Mouse (Mus musculus) limb, embryonic 13.5 days (tissue): ENCODE measurements at regions not wholly inside any gene's neighbourhood (a gene's known extent, or its start where the extent isn't known, plus 50 kb on each side); places are given as distances from the start of the nearest gene placed in this dataset.
"Not testable (repeated sequence)": the region's sequence is repeated elsewhere in the genome, so short reads cannot be mapped to it uniquely, and the experiment has no call there.

Experiments used
- ATAC-seq: fragments of 200-750 bp; cut with Nextera tagmentation; 2 replicates; pipeline ENCODE4 v1.8.0; 2017; ENCODE audit warnings: low read depth, moderate number of reproducible peaks, moderate TSS enrichment; ENCODE audit not compliant: low FRiP score
- H3K27ac ChIP-seq: fragments of 300-500 bp; sonication (generic); 2 replicates; pipeline ENCODE4 v1.5.1; 2015; ENCODE audit warnings: inconsistent platforms, mild to moderate bottlenecking, moderate library complexity
- H3K27me3 ChIP-seq: fragments of 300-500 bp; sonication (generic); 2 replicates; pipeline ENCODE4 v1.6.1; 2015; ENCODE audit warnings: mild to moderate bottlenecking, inconsistent platforms
- H3K36me3 ChIP-seq: fragments of 300-500 bp; sonication (generic); 2 replicates; pipeline ENCODE4 v1.6.1; 2015; ENCODE audit warnings: inconsistent platforms, mild to moderate bottlenecking, moderate library complexity
- H3K4me1 ChIP-seq: fragments of 300-500 bp; sonication (generic); 2 replicates; pipeline ENCODE4 v1.6.1; 2015; ENCODE audit warnings: inconsistent platforms
- H3K4me2 ChIP-seq: fragments of 300-500 bp; sonication (generic); replicated peaks from 2 replicates; pipeline ENCODE4 v1.6.1; 2015; ENCODE audit warnings: inconsistent platforms, mild to moderate bottlenecking, moderate library complexity
- H3K4me3 ChIP-seq: fragments of 300-500 bp; sonication (generic); 2 replicates; pipeline ENCODE4 v1.5.1; 2015; ENCODE audit warnings: moderate library complexity, mild to moderate bottlenecking, inconsistent platforms
- H3K9ac ChIP-seq: fragments of 300-500 bp; sonication (generic); 2 replicates; pipeline ENCODE4 v1.6.1; 2015; ENCODE audit warnings: mild to moderate bottlenecking, inconsistent platforms
- H3K9me3 ChIP-seq: fragments of 300-500 bp; sonication (generic); 2 replicates; pipeline ENCODE4 v1.6.1; 2016; ENCODE audit warnings: inconsistent platforms
- WGBS: fragments of 180-500 bp; shearing (Covaris S2); methylation state at CpG from one replicate; pipeline ENCODE4 v1.1.7; 2015; 5-methylcytosine and 5-hydroxymethylcytosine counted together

GRCm38 (mm10) chr12:45467058-45467457 is 392.5 kb upstream of the Stxbp6 start:
- no peak overlapping the region for H3K4me3 ChIP-seq
- no peak overlapping the region for H3K9ac ChIP-seq
- H3K27me3 ChIP-seq: no peaks in the 10 kb centered on the region
- no peak overlapping the region for H3K27ac ChIP-seq
- H3K36me3 ChIP-seq: no peaks in the 10 kb centered on the region
- ATAC-seq: no peak
- H3K4me1 ChIP-seq: no peaks in the 10 kb centered on the region
- 37% methylated on average over 2 of the region's 2 CpGs for WGBS
- no peaks in the 10 kb centered on the region for H3K9me3 ChIP-seq
- no peak overlapping the region for H3K4me2 ChIP-seq

GRCm38 (mm10) chr12:45466066-45466465 is 391.6 kb upstream of the Stxbp6 start:
- Histone ChIP-seq H3K36me3 (no peaks in the 10 kb centered on the region), H3K9me3 (no peaks in the 10 kb centered on the region), H3K27ac (no peak overlapping the region), H3K4me3 (no peak overlapping the region), H3K27me3 (no peaks in the 10 kb centered on the region), H3K4me1 (no peaks in the 10 kb centered on the region), H3K9ac (no peak overlapping the region), H3K4me2 (no peak overlapping the region)
- WGBS: 62% methylated on average over 3 of the region's 3 CpGs
- no peak for ATAC-seq

- Histone ChIP-seq H3K9ac (no peak overlapping the region), H3K4me2 (no peak overlapping the region), H3K4me1 (no peaks in the 10 kb centered on the region), H3K9me3 (no peaks in the 10 kb centered on the region), H3K4me3 (no peak overlapping the region), H3K36me3 (no peaks in the 10 kb centered on the region), H3K27me3 (no peaks in the 10 kb centered on the region), H3K27ac (no peak overlapping the region)
- no peak for ATAC-seq
- WGBS: 77% methylated on average over 2 of the region's 2 CpGs
Observed at GRCm38 (mm10) chr12:45464952-45465351, 390.4 kb upstream of the Stxbp6 start.

- H3K4me1 ChIP-seq, H3K9ac ChIP-seq, H3K27me3 ChIP-seq, H3K27ac ChIP-seq, H3K4me3 ChIP-seq, H3K4me2 ChIP-seq, H3K9me3 ChIP-seq, H3K36me3 ChIP-seq, ATAC-seq: not testable (repeated sequence)
- whole genome bisulfite sequencing: 83% methylated on average over 8 of the region's 8 CpGs
Observed at GRCm38 (mm10) chr12:45458746-45459145, 384.2 kb upstream of the Stxbp6 start.

GRCm38 (mm10) chr12:45443512-45444190 is 369.1 kb upstream of the Stxbp6 start:
- Histone ChIP-seq H3K27me3 (no peaks in the 10 kb centered on the region), H3K27ac (no peak overlapping the region), H3K4me3 (no peak overlapping the region), H3K4me2 (no peak overlapping the region), H3K9me3 (no peaks in the 10 kb centered on the region), H3K36me3 (no peaks in the 10 kb centered on the region), H3K9ac (no peak overlapping the region), H3K4me1 (0 out of 2 replicates have a peak, but pooled peaks cover 7% of the 10 kb centered on the region)
- 51% methylated on average over 8 of the region's 8 CpGs for WGBS
- peak; percentile 54 for ATAC-seq

GRCm38 (mm10) chr12:45442474-45442873 is 368.0 kb upstream of the Stxbp6 start:
- Histone ChIP-seq H3K36me3 (no peaks in the 10 kb centered on the region), H3K27me3 (no peaks in the 10 kb centered on the region), H3K4me2 (no peak overlapping the region), H3K9me3 (no peaks in the 10 kb centered on the region), H3K4me3 (no peak overlapping the region), H3K9ac (no peak overlapping the region), H3K4me1 (0 out of 2 replicates have a peak, but pooled peaks cover 7% of the 10 kb centered on the region), H3K27ac (no peak overlapping the region)
- WGBS: 12% methylated on average over 4 of the region's 4 CpGs
- ATAC-seq: no peak; the same call in 1 of the 2 replicates

GRCm38 (mm10) chr12:45439745-45440144 is 365.2 kb upstream of the Stxbp6 start:
- no peak for ATAC-seq
- Histone ChIP-seq H3K4me1 (0 out of 2 replicates have a peak, but pooled peaks cover 7% of the 10 kb centered on the region), H3K27ac (no peak overlapping the region), H3K9me3 (no peaks in the 10 kb centered on the region), H3K4me2 (no peak overlapping the region), H3K9ac (no peak overlapping the region), H3K27me3 (no peaks in the 10 kb centered on the region), H3K36me3 (no peaks in the 10 kb centered on the region), H3K4me3 (no peak overlapping the region)
- 90% methylated on average over 2 of the region's 2 CpGs for WGBS

- no peak for ATAC-seq
- no peaks in the 10 kb centered on the region for H3K27me3 ChIP-seq
- no peaks in the 10 kb centered on the region for H3K36me3 ChIP-seq
- H3K9ac ChIP-seq: no peak overlapping the region
- no peaks in the 10 kb centered on the region for H3K9me3 ChIP-seq
- H3K27ac ChIP-seq: no peak overlapping the region
- H3K4me2 ChIP-seq: no peak overlapping the region
- no peak overlapping the region for H3K4me3 ChIP-seq
- 0 out of 2 replicates have a peak, but pooled peaks cover 3% of the 10 kb centered on the region for H3K4me1 ChIP-seq
Observed at GRCm38 (mm10) chr12:45437271-45437670, 362.8 kb upstream of the Stxbp6 start.

- Histone ChIP-seq H3K9ac (no peak overlapping the region), H3K27ac (no peak overlapping the region), H3K4me2 (no peak overlapping the region), H3K4me3 (no peak overlapping the region), H3K9me3 (no peaks in the 10 kb centered on the region), H3K36me3 (no peaks in the 10 kb centered on the region), H3K27me3 (no peaks in the 10 kb centered on the region), H3K4me1 (no peaks in the 10 kb centered on the region)
- WGBS: 75% methylated on average over 2 of the region's 2 CpGs
- ATAC-seq: no peak
Observed at GRCm38 (mm10) chr12:45399436-45399835, 324.9 kb upstream of the Stxbp6 start.

GRCm38 (mm10) chr12:45384864-45385263 is 310.4 kb upstream of the Stxbp6 start:
- Histone ChIP-seq H3K36me3 (no peaks in the 10 kb centered on the region), H3K4me3 (no peak overlapping the region), H3K27me3 (no peaks in the 10 kb centered on the region), H3K4me1 (no peaks in the 10 kb centered on the region), H3K9ac (no peak overlapping the region), H3K4me2 (no peak overlapping the region), H3K9me3 (peaks cover 8% of the 10 kb centered on the region; the same call in 1 of the 2 replicates), H3K27ac (no peak overlapping the region)
- ATAC-seq: no peak
- 49% methylated on average over 3 of the region's 3 CpGs for WGBS
